Mouse (Mus musculus) hindbrain, embryonic 15.5 days (tissue): ENCODE results near the gene Aldh1l2. TPM values are rescaled to one million over a fixed set of nuclear protein-coding genes. Genes with fewer than 3 reads are reported as not detected.
"Not testable (repeated sequence)": the region's sequence is repeated elsewhere in the genome, so short reads cannot be mapped to it uniquely, and the experiment has no call there.

Source experiments
- ATAC-seq: fragments of 200-750 bp; cut with Nextera tagmentation; 2 replicates; pipeline ENCODE4 v1.8.0; 2017; ENCODE audit warnings: low read depth, moderate number of reproducible peaks, moderate TSS enrichment; ENCODE audit not compliant: low FRiP score
- H3K27ac ChIP-seq: fragments of 300-500 bp; sonication (generic); replicated peaks from 2 replicates; pipeline ENCODE4 v1.5.1; 2015; ENCODE audit warnings: mild to moderate bottlenecking, inconsistent platforms
- H3K27me3 ChIP-seq: fragments of 300-500 bp; sonication (generic); 2 replicates; pipeline ENCODE4 v1.6.1; 2015; ENCODE audit warnings: control low read depth, inconsistent platforms
- H3K36me3 ChIP-seq: fragments of 300-500 bp; sonication (generic); 2 replicates; pipeline ENCODE4 v1.6.1; 2015; ENCODE audit warnings: control low read depth, inconsistent platforms
- H3K4me1 ChIP-seq: fragments of 300-500 bp; sonication (generic); replicated peaks from 2 replicates; pipeline ENCODE4 v1.6.1; 2015; ENCODE audit warnings: control low read depth, inconsistent platforms
- H3K4me2 ChIP-seq: fragments of 300-500 bp; sonication (generic); 2 replicates; pipeline ENCODE4 v1.6.1; 2015; ENCODE audit warnings: moderate library complexity, mild to moderate bottlenecking, inconsistent platforms
- H3K4me3 ChIP-seq: fragments of 300-500 bp; sonication (generic); 2 replicates; pipeline ENCODE4 v1.5.1; 2015; ENCODE audit warnings: mild to moderate bottlenecking, inconsistent platforms
- H3K9ac ChIP-seq: fragments of 300-500 bp; sonication (generic); 2 replicates; pipeline ENCODE4 v1.6.1; 2015; ENCODE audit warnings: inconsistent platforms
- H3K9me3 ChIP-seq: fragments of 300-500 bp; sonication (generic); 2 replicates; pipeline ENCODE4 v1.6.1; 2016; ENCODE audit warnings: control low read depth, inconsistent platforms
- WGBS: fragments of 180-500 bp; shearing (Covaris S2); methylation state at CpG from one replicate; pipeline ENCODE4 v1.1.7; 2015; 5-methylcytosine and 5-hydroxymethylcytosine counted together
- polyA plus RNA-seq: library from polyadenylated mRNA; unstranded; fragments of >200 nt; fragmentation: Nextera tagmentation; extraction: Ambion mirVana; gene quantifications from 2 replicates; pipeline ENCODE4 v1.2.1, GENCODE M21; 2015

The Aldh1l2 gene
- polyA plus RNA-seq, 1 experiment from 2014 or later = 12.7 TPM

DNA sequence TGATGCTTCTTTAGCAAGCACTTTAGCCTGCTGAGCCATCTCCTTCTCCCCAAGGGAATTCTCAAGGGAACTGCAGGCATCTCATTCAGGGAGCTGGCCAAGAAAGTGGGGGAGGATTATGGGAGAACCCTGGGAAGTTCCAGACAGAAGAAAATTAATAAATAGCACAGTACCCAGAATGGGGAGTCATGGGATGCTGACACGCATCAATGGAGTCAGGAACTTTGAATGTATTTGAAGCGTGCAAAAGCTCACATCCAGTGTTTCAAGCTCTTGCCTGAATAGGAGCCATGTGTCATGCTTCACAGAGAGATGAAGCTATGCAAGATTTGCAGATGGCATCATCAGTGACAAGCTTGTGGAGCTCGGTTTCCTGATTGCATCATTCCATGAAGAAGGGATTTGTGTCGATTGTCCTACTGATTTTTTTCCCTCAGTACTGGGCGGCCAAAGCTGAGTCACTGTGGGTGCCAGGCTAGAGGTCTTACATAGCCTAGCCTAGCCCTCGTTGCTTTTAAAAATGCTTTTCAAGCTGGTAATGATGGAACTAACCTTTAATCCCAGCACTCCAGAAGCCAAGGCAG, 3.5 kb downstream of the Aldh1l2 start:
- H3K4me1 ChIP-seq = peaks cover 19% of the 10 kb centered on the region
- H3K36me3 ChIP-seq = peaks cover 17% of the 10 kb centered on the region
- H3K4me3 ChIP-seq = no peak overlapping the region
- no peaks in the 10 kb centered on the region for H3K9me3 ChIP-seq
- H3K27ac ChIP-seq = no peak overlapping the region
- no peak overlapping the region for H3K4me2 ChIP-seq
- WGBS = 87% methylated on average over 6 of the region's 6 CpGs
- no peak for ATAC-seq
- H3K27me3 ChIP-seq = no peaks in the 10 kb centered on the region
- H3K9ac ChIP-seq = no peak overlapping the region

DNA sequence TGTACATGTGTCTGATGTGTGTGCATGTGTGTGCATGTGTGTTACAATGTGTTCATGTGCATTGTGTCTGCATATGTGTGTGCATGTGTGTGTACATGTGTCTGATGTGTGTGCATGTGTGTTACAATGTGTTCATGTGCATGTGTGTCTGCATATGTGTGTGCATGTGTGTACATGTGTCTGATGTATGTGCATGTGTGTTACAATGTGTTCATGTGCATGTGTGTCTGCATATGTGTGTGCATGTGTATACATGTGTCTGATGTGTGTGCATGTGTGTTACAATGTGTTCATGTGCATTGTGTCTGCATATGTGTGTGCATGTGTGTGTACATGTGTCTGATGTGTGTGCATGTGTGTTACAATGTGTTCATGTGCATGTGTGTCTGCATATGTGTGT, 9.7 kb downstream of the Aldh1l2 start:
- not testable (repeated sequence) for ATAC-seq, H3K27me3 ChIP-seq, H3K4me2 ChIP-seq, H3K4me1 ChIP-seq, H3K9me3 ChIP-seq, H3K9ac ChIP-seq, H3K27ac ChIP-seq, H3K4me3 ChIP-seq
- peaks cover 45% of the 10 kb centered on the region for H3K36me3 ChIP-seq

DNA sequence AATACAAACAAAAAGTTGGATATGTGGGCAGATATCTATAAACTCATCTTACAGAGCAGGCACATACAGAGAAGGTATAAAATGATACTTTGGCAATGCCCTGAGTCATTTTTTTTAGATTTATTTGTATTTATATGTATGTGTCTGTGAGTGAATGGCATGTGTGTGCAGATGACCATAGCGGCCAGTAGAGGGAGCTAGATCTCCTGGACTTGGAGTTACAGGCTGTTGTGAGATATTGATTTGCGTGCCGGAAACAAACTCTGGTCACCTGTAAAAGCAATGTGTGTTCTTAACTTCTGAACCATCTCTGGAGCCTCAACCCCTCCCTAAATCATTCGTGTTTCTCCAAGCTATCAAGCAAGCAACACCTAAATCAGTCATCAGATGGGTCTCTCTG, 12.9 kb downstream of the Aldh1l2 start:
- H3K9me3 ChIP-seq = no peaks in the 10 kb centered on the region
- no peak overlapping the region for H3K4me3 ChIP-seq
- H3K27me3 ChIP-seq = no peaks in the 10 kb centered on the region
- no peak overlapping the region for H3K9ac ChIP-seq
- 78% methylated on average over 4 of the region's 4 CpGs for WGBS
- H3K36me3 ChIP-seq = peaks cover 41% of the 10 kb centered on the region
- H3K4me2 ChIP-seq = no peak overlapping the region
- no peak overlapping the region for H3K27ac ChIP-seq
- H3K4me1 ChIP-seq = no peaks in the 10 kb centered on the region
- ATAC-seq = no peak

DNA sequence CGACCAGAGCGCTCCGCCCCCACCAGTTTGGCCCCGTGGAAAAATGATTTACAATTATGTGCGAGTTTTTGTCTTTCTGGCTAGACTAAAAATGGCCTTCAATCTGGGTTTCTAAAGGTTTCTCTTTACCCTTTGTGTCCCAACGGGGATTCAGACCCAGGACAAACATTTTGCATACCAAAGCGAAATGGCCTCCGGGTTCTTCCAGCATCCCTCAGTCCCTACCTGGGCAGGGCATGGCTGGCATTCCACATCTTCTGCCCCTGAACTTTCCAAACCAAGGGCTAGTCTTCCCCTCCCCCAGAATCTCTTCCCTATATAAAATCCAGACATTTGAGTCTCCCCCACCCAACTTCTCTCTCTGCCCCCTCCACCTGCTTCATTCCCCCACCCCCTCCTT, 20.2 kb downstream of the Aldh1l2 start:
- H3K36me3 ChIP-seq = peaks cover 40% of the 10 kb centered on the region

DNA sequence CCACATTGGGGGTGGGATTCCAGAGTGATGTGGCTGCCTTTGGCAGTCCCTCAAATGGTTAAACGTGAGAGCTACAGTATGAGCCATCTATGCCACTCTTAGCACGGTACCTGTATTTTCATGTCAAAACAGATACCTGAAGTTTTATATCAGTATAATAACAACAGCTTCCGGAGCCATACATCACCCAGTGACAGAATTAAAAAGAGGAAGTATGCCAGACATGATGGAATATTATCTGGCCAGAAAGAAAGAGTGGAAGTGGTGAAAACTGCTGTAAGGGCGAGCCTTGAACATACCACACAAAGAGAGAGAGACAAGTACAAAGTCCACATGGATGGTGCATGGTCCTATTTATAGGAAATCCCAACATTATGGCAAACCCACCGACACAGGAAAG, 22.6 kb downstream of the Aldh1l2 start:
- Histone ChIP-seq H3K4me3 (no peak overlapping the region), H3K27ac (no peak overlapping the region), H3K4me2 (no peak overlapping the region), H3K27me3 (no peaks in the 10 kb centered on the region), H3K9ac (no peak overlapping the region), H3K36me3 (peaks cover 49% of the 10 kb centered on the region), H3K9me3 (no peaks in the 10 kb centered on the region), H3K4me1 (no peaks in the 10 kb centered on the region)
- no peak for ATAC-seq
- WGBS = 82% methylated on average over 5 of the region's 5 CpGs

More for the DNA sequence above, 20.2 kb downstream of the Aldh1l2 start:
- H3K9ac ChIP-seq = no peak overlapping the region
- H3K4me3 ChIP-seq = no peak overlapping the region
- no peak for ATAC-seq
- 82% methylated on average over 8 of the region's 8 CpGs for WGBS
- H3K27ac ChIP-seq = no peak overlapping the region
- H3K4me2 ChIP-seq = no peak overlapping the region
- H3K9me3 ChIP-seq = no peaks in the 10 kb centered on the region
- H3K27me3 ChIP-seq = no peaks in the 10 kb centered on the region
- no peaks in the 10 kb centered on the region for H3K4me1 ChIP-seq

DNA sequence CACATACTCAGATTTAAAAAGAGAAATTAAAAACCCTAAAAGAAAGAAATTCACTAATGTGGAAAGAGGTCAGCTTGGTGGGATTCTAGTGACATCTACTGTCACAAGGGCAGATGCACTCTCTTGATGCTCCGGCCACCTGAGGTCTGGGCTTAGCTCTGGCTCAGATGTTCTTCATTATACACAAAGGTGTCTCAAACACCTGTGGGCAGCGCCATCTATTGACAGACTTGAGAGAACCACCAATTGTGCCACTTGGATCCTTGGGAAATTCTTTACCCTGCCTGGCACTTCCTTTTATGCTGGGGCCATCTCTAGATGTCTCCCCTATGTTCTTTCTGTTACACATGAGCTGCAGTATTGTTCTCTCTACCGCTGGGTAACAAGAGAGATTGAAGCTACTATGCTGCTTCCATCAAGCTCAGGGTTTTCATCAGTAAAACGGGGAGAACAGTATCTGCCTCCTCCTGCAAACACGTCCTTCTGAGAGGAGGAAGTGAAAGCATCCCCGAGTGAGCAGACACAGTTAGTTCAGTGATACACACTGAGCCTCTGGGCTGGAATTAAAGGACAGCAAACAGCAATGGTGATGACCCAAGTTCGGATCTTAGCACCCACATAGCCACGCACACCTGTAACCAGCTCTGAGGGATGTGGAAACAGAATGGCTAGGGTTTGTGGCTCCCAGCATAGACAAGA, 24.8 kb downstream of the Aldh1l2 start:
- no peak for ATAC-seq
- no peak overlapping the region for H3K27ac ChIP-seq
- 67% methylated on average over 8 of the region's 8 CpGs for WGBS
- no peak overlapping the region for H3K9ac ChIP-seq
- H3K4me2 ChIP-seq = no peak overlapping the region
- no peaks in the 10 kb centered on the region for H3K9me3 ChIP-seq
- no peaks in the 10 kb centered on the region for H3K27me3 ChIP-seq
- no peaks in the 10 kb centered on the region for H3K4me1 ChIP-seq
- H3K36me3 ChIP-seq = peaks cover 55% of the 10 kb centered on the region
- no peak overlapping the region for H3K4me3 ChIP-seq

DNA sequence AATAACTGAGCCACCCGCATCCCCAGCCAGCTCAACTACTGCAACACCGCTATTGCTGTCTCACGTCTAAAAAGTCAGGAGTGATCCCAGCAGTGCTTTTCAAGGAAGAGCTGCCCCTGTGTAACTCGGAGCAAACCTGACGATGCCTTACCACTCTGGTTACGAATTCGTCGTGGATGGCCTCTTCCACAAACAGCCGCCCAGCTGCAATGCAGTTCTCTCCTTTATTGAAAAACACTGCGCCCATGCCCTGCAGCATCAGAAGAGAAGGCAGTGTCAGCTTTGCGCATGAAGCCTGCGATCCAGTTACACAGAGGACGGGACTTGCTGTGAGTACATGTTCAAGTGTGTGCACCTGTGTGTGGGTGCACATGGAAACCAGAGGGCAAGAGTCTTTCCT, 36.6 kb downstream of the Aldh1l2 start:
- H3K4me1 ChIP-seq = no peaks in the 10 kb centered on the region
- ATAC-seq = no peak
- H3K4me3 ChIP-seq = no peak overlapping the region
- H3K9me3 ChIP-seq = no peaks in the 10 kb centered on the region
- WGBS = 87% methylated on average over 13 of the region's 13 CpGs
- no peak overlapping the region for H3K4me2 ChIP-seq
- H3K27me3 ChIP-seq = no peaks in the 10 kb centered on the region
- H3K9ac ChIP-seq = no peak overlapping the region
- no peak overlapping the region for H3K27ac ChIP-seq
- H3K36me3 ChIP-seq = peaks cover 33% of the 10 kb centered on the region

DNA sequence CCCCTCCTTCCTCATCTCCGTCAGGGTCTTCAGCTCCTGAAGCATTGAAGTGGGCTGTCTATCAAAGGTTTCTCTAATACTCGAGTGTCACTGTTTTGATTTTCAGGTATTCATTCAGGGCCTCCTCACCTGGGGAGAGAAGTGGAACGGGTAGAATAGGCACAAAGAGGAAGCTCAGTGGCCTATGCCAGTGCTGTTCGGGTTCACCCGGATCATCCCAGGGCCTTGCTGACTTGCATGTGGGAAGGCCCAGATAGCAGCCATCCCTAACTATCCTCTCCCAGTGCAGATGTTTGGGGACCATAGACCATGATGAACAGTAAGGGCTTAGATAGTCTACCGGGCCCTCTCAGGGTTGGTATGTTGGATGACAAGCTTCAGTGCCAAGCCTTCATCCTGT, 43.4 kb downstream of the Aldh1l2 start:
- H3K9me3 ChIP-seq = no peaks in the 10 kb centered on the region
- H3K27ac ChIP-seq = no peak overlapping the region
- H3K36me3 ChIP-seq = peaks cover 59% of the 10 kb centered on the region
- no peak overlapping the region for H3K4me2 ChIP-seq
- no peaks in the 10 kb centered on the region for H3K4me1 ChIP-seq
- 94% methylated on average over 6 of the region's 6 CpGs for WGBS
- H3K27me3 ChIP-seq = no peaks in the 10 kb centered on the region
- H3K9ac ChIP-seq = no peak overlapping the region
- no peak for ATAC-seq
- no peak overlapping the region for H3K4me3 ChIP-seq

DNA sequence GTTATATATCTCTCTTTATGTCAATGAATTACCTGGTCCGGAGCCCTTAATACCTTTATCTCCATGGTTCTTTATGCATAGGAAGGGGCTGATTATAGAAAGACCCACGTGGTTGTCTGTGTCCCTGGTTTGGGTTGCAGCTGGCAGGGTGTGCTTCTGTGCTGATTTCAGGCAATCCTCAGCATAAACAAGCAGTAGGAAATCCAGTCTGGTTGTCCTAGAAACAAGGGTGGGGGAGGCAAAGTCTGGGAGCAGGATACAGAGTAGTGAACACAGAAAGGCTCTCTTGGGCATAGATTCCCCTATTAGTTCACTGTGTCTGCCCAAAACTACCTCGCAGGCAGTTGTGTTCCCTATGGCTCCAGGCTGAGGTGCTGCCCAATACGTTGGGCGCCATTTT, 56.7 kb downstream of the Aldh1l2 start:
- Histone ChIP-seq H3K36me3 (no peaks in the 10 kb centered on the region), H3K27me3 (no peaks in the 10 kb centered on the region), H3K4me1 (no peaks in the 10 kb centered on the region), H3K9me3 (0 out of 2 replicates have a peak, but pooled peaks cover 5% of the 10 kb centered on the region), H3K4me3 (no peak overlapping the region), H3K27ac (no peak overlapping the region), H3K4me2 (no peak overlapping the region), H3K9ac (no peak overlapping the region)
- WGBS = 83% methylated on average over 5 of the region's 5 CpGs
- no peak for ATAC-seq

DNA sequence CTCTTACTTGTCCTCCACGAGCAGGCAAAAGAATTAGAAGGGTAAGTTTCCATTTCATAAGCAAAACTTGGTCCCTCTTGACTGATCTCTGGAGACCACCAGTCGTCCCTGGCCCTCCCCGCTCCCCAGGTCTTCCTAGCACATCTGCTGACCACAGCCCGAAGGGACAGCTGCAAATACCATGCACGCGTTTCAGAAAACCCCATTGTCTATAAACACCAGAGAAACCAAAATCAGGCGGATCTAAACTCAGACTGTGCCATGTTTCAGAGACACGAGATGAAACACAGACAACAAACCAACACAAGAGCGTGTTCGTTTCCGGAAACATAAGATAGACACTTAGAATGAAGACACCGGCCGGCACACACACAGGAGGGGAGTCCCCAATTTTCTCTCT, 58.7 kb downstream of the Aldh1l2 start:
- H3K9me3 ChIP-seq = 0 out of 2 replicates have a peak, but pooled peaks cover 5% of the 10 kb centered on the region
- WGBS = 98% methylated on average over 13 of the region's 13 CpGs
- ATAC-seq = no peak
- H3K4me3 ChIP-seq = no peak overlapping the region
- H3K4me1 ChIP-seq = no peaks in the 10 kb centered on the region
- H3K27me3 ChIP-seq = no peaks in the 10 kb centered on the region
- H3K36me3 ChIP-seq = no peaks in the 10 kb centered on the region
- no peak overlapping the region for H3K9ac ChIP-seq
- H3K4me2 ChIP-seq = no peak overlapping the region
- no peak overlapping the region for H3K27ac ChIP-seq

DNA sequence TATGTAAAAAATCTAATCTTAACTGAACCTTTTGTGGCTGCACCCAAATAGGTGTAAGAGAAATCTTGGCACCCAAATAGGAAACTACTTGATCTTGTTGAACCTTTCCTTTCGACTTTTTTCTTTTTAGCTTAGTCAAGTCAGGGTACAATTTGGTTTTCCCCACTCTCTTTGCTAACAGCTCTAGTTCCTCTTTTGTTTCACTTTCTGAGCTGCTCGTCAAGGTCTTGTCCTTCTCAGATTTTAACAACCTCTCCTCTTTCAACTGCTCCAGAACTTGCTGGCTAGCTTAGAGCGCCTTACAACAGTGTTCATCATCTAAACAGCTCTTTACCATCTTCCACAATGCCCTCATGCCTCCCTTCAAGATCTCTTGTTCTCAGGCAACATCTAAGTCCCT, 76.4 kb downstream of the Aldh1l2 start:
- no peak for ATAC-seq
- Histone ChIP-seq H3K27me3 (no peaks in the 10 kb centered on the region), H3K4me3 (no peak overlapping the region), H3K4me1 (no peaks in the 10 kb centered on the region), H3K36me3 (peaks cover 22% of the 10 kb centered on the region), H3K27ac (no peak overlapping the region), H3K9ac (no peak overlapping the region), H3K4me2 (no peak overlapping the region), H3K9me3 (peaks cover 32% of the 10 kb centered on the region)
- 91% methylated on average over 3 of the region's 3 CpGs for WGBS

DNA sequence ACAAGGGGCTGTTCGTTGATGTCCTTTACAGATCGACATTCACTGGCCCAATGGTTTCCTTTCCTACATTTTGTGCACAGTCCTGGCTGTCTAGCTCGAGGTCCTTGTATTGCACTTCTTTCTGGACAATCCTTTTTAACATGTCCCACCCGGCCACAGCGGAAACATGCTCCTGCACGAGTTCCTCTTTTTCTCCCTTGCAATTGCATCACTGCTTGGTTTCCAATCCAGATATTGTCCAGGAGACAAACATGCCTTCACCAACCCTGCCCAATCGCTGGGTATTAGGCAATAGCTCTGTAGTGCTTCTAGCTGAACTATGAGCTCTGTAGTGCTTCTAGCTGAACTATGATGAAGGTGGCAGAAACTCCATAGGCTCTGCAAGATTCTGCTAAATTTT, 85.4 kb downstream of the Aldh1l2 start:
- 97% methylated on average over 7 of the region's 7 CpGs for WGBS
- H3K4me3 ChIP-seq = no peak overlapping the region
- no peak for ATAC-seq
- no peaks in the 10 kb centered on the region for H3K4me1 ChIP-seq
- no peak overlapping the region for H3K27ac ChIP-seq
- H3K27me3 ChIP-seq = no peaks in the 10 kb centered on the region
- H3K4me2 ChIP-seq = no peak overlapping the region
- peaks cover 15% of the 10 kb centered on the region for H3K36me3 ChIP-seq
- H3K9me3 ChIP-seq = peaks cover 23% of the 10 kb centered on the region
- H3K9ac ChIP-seq = no peak overlapping the region
